ENCODE assay signal across 14 mouse cellular contexts in genomic region chr1:110078471-110078870, GRCm38 (mm10).
"Had no signal": no experiment of that assay in that cellular context is flagged by ENCODE, and none has a peak within 500 bp of the region (broad histone marks: within the 10 kb centered on the region; RNA-seq: fewer than 3 reads in every experiment).

No protein-coding gene starts in this region.

- DNase-seq: kidney, adult 18-20 months; kidney, adult 9 months; kidney, postnatal 14 days; kidney, postnatal 4 days; layer of hippocampus, postnatal 36 days; liver, embryonic 13.5 days; lung, adult 2 months; lung, postnatal 14 days; lung, postnatal 4 days; midbrain, embryonic 14.5 days; right cerebral cortex, postnatal 25 days; spleen, adult 18-20 months; thymus, adult 18-20 months; thymus, postnatal 36 days had no signal
